Mouse (Mus musculus): ENCODE data around the gene 4931440F15Rik. TPM values are rescaled to one million over a fixed set of nuclear protein-coding genes. Genes with fewer than 3 reads are reported as not detected.

The 4931440F15Rik gene
- total RNA-seq, 1 experiment from 2014 or later = not detected

- ATAC-seq (ENCODE audit: extremely low read depth, insufficient number of reproducible peaks, low FRiP score, poor library complexity, severe bottlenecking) = no peak
These were observed 17.1 kb downstream of the 4931440F15Rik start for GRCm38 (mm10) chr11:29808173-29808980.

- no peak for ATAC-seq (ENCODE audit: extremely low read depth, insufficient number of reproducible peaks, low FRiP score, poor library complexity, severe bottlenecking)
These were observed 18.1 kb downstream of the 4931440F15Rik start for GRCm38 (mm10) chr11:29807325-29807724.

DNA sequence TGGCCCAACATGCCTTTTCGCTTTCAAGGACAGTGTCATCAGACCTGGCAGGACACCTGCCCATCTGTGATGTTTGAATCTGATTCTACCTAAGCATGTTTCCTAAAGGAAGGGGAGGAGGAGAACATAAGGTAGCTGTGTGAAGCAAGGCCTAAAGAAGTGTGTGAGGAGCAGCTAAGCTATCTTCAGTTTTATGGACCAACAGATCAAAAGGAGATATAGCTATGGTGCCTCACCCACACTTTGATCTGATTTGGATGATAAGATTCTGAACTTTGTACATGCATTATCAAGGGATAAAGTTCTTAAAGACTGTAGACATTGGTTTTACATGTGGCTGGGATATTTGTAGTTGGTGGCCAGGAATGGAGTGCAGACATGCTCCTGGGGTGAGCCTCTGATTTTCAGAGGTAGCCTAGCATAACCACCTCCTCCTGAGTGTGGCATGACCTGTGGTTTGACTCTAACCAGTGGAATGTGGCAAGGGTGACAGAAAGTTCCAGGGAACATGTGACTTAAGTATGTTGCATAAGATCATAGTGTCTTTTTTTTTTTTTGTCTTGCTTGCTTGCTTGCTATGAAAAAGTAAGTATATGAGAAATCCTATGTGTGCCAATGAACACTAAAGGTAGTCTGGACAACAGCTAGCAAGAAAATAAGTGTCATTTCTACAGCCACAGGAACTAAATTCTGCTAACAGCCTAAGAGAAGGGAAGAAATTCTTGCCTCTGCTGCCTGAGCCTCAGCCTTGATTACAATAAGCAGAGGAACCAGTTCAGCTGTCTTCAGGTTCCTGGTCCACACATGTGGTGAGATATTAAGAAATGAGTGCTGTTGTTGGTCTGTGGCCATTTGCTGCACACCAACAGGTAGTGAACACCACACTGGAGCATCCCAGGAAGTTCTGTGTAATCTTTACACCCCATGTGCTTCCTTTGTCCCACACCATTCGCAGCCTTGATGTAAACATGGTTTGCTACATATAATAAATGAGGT, 23.7 kb downstream of the 4931440F15Rik start:
- no peak for ATAC-seq (ENCODE audit: extremely low read depth, insufficient number of reproducible peaks, low FRiP score, poor library complexity, severe bottlenecking)

DNA sequence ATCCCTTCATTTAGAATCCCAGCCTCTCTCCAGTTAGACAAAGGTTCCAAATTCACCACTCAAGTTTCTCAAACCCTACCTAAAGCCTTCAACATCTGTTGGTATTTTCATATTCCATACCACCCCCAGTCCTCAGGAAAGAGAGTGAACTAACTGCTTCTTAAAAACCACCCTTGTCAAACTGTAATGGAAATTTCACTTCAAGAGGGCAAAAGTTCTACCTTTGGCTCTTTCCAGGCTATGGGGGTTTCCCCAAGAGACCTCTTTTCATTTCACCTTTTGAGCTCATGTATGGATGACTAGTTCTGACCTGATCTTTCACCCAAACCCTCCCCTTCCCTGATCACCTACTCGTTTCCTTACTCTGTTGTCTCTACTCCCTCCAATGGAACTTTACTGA, 25.6 kb downstream of the 4931440F15Rik start:
- ATAC-seq (ENCODE audit: extremely low read depth, insufficient number of reproducible peaks, low FRiP score, poor library complexity, severe bottlenecking) = no peak

GRCm38 (mm10) chr11:29795106-29795505, 30.4 kb downstream of the 4931440F15Rik start:
- no peak for ATAC-seq (ENCODE audit: extremely low read depth, insufficient number of reproducible peaks, low FRiP score, poor library complexity, severe bottlenecking)

GRCm38 (mm10) chr11:29794475-29794874, 31.0 kb downstream of the 4931440F15Rik start:
- ATAC-seq (ENCODE audit: extremely low read depth, insufficient number of reproducible peaks, low FRiP score, poor library complexity, severe bottlenecking) = no peak

- ATAC-seq (ENCODE audit: extremely low read depth, insufficient number of reproducible peaks, low FRiP score, poor library complexity, severe bottlenecking) = no peak
These were observed 34.7 kb downstream of the 4931440F15Rik start for GRCm38 (mm10) chr11:29790796-29791195.

GRCm38 (mm10) chr11:29788921-29789638, 36.4 kb downstream of the 4931440F15Rik start:
- no peak for ATAC-seq (ENCODE audit: extremely low read depth, insufficient number of reproducible peaks, low FRiP score, poor library complexity, severe bottlenecking)

- no peak for ATAC-seq (ENCODE audit: extremely low read depth, insufficient number of reproducible peaks, low FRiP score, poor library complexity, severe bottlenecking)
These were observed 37.0 kb downstream of the 4931440F15Rik start for GRCm38 (mm10) chr11:29788499-29788898.

DNA sequence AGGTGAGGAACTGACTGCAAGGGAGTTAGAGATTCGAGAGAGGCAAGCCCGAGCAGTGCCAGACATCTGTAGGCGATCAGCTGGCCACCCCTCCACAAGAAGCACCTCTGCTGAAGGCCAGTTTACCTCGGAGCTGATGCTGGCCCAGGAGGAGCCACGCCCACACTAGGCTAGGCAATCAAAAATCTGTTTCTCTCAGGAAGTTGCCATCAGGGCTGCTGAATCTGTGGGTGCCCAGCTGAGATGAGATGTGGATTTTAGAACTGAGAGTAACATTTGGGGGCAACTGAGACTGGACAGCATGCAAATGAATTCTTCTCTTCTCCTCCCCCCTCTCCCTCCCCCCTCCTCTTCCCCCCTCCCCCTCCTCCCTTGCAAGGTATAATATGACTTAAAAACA, 38.0 kb downstream of the 4931440F15Rik start:
- peak; percentile 53 for ATAC-seq (ENCODE audit: extremely low read depth, insufficient number of reproducible peaks, low FRiP score, poor library complexity, severe bottlenecking)

DNA sequence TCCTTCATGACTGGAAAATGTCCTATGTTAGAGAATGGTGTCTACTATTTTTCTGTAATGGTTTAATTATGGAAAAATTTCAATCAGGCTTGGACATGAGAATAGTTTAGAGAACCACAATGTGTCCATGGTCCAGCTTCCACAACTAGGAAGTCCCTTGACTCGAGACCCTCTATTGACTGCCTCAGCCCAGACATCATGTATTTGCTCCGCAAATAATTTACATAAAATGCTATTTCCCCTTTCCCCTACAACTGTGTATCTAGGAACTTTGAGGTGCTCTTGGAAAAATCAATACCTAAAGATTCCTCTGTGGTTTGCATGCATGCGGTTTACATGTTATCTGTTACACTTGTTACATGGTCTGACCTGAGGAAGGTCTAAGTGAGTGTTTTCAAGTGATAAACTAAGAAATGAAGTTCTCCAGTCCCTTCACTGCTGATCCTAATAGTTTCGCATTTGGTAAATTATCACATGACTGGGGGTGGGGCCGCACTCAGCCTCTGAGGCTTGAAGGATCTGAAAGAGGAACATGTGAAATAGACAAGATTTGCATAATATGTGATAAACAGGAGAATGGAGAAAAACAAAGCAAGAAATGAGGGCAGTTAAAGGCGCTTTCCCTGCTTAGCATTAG, 38.8 kb downstream of the 4931440F15Rik start:
- ATAC-seq (ENCODE audit: extremely low read depth, insufficient number of reproducible peaks, low FRiP score, poor library complexity, severe bottlenecking) = peak; percentile 89

GRCm38 (mm10) chr11:29779409-29780026, 46.0 kb downstream of the 4931440F15Rik start:
- no peak for ATAC-seq (ENCODE audit: extremely low read depth, insufficient number of reproducible peaks, low FRiP score, poor library complexity, severe bottlenecking)

GRCm38 (mm10) chr11:29778936-29779335, 46.5 kb downstream of the 4931440F15Rik start:
- no peak for ATAC-seq (ENCODE audit: extremely low read depth, insufficient number of reproducible peaks, low FRiP score, poor library complexity, severe bottlenecking)

GRCm38 (mm10) chr11:29777964-29778363, 47.5 kb downstream of the 4931440F15Rik start:
- ATAC-seq (ENCODE audit: extremely low read depth, insufficient number of reproducible peaks, low FRiP score, poor library complexity, severe bottlenecking) = no peak

DNA sequence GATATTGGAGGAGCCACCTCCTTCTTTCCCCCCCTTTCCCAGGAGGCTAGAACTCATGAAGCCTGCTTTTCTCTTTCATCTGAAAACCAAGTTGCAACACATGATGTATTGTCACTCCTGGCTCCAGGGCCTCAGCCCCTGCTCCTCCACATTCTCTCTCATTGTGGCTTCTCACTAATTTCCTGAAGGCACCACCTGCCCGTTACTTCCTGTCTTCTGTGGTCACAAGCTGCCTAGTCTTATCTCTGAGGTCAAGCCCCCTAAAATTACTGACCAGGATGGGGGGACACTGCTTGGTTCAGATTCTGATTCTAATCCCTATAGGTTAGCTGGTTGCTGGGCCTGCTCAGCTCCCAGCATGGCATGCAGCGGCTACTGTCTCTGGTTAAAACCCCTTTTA, 50.7 kb downstream of the 4931440F15Rik start:
- ATAC-seq (ENCODE audit: extremely low read depth, insufficient number of reproducible peaks, low FRiP score, poor library complexity, severe bottlenecking) = no peak

DNA sequence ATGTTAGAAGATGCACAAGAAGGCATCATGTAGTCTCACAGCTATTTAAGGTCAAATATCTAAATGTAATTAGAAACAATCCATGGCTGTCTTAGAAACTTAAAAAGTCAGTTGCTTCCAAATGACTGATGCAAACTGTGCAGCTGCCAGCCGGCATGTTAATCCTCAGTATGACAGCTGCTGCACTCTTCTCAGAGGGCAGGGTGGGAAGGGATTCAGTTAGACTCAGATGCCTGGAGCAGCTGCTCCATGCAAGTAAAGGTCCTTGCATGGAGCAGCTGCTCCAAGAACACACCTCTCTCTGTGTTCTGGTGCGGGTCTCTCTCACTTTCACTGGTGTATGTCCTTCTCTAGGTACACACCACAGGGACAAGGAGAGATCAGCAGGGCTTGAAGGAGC, 51.2 kb downstream of the 4931440F15Rik start:
- ATAC-seq (ENCODE audit: extremely low read depth, insufficient number of reproducible peaks, low FRiP score, poor library complexity, severe bottlenecking) = no peak

All from neutrophil, adult 5-6 weeks (primary cell).